Mouse (Mus musculus): ENCODE measurements around the gene Rai14.

Gene Rai14

GRCm38 (mm10) chr15:10689304-10689703, 25.1 kb downstream of the Rai14 start:
- no peak for DNase-seq (ENCODE audit: low spot score)

- DNase-seq (ENCODE audit: low spot score) = no peak
Measured at GRCm38 (mm10) chr15:10688686-10689085, 25.7 kb downstream of the Rai14 start.

DNA sequence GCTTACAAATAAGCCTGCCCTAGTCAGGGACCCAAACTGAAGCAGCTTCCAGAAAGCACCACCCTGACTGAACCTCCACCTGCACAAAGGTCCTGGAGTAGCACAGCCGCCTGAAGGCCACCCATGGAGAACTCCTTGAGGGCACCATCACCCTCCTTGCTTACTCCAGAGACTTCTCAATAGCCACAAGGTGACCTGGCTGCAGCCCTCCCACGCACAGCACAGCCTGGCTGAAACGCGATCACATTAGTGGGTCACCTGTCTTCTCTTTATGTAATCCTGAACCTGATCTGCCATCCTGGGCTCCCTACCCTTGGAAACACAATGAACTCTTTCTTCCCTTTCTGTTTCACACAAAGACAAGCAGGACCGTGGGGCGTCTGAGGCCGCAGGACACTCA, 27.1 kb downstream of the Rai14 start:
- DNase-seq (ENCODE audit: low spot score) = no peak

GRCm38 (mm10) chr15:10685692-10686430, 28.6 kb downstream of the Rai14 start:
- no peak for DNase-seq (ENCODE audit: low spot score)

GRCm38 (mm10) chr15:10683687-10684203, 30.7 kb downstream of the Rai14 start:
- no peak for DNase-seq (ENCODE audit: low spot score)

DNA sequence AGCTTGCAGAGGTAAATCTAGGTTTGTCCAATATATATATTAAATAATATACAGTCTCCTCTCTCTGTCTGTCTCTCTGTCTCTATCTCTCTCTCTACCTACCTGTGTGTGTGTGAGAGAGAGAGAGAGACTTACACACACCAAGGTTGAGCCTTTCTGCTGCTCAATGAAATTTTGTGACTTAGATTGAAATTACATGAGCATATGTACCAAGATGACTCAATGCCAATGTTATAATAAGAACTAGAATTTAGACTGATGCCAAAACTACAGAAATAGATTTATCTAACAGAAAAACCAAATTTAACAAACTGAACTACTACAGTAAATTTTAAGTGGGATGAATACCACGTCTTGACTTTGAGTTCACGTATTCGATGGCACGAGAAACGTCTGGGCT, 33.9 kb downstream of the Rai14 start:
- no peak for DNase-seq (ENCODE audit: low spot score)

GRCm38 (mm10) chr15:10679571-10679970, 34.9 kb downstream of the Rai14 start:
- DNase-seq (ENCODE audit: low spot score) = no peak

DNA sequence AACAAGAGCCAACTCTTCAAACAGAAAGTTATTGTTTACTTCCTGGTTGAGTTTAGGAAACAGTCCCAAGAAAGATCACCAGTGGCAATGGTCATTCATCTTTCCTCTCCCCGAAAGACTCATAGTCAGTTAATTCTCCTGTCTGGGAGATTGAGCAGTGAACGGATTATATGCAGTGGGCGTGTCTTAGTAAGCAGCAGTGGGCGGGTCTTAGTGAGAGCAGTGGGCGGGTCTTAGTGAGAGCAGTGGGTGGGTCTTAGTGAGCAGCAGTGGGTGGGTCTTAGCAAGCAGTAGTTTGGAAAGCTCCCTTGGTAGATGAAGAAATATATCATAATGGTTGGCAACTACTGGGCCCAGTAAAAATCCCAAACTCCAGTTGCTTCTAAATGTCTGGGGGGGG, 38.6 kb downstream of the Rai14 start:
- no peak for DNase-seq (ENCODE audit: low spot score)

GRCm38 (mm10) chr15:10672880-10673279, 41.5 kb downstream of the Rai14 start:
- no peak for DNase-seq (ENCODE audit: low spot score)

GRCm38 (mm10) chr15:10671868-10672267, 42.6 kb downstream of the Rai14 start:
- peak; percentile 62 for DNase-seq (ENCODE audit: low spot score)

GRCm38 (mm10) chr15:10670107-10670506, 44.3 kb downstream of the Rai14 start:
- no peak for DNase-seq (ENCODE audit: low spot score)

GRCm38 (mm10) chr15:10668120-10668900, 46.1 kb downstream of the Rai14 start:
- DNase-seq (ENCODE audit: low spot score) = no peak

DNA sequence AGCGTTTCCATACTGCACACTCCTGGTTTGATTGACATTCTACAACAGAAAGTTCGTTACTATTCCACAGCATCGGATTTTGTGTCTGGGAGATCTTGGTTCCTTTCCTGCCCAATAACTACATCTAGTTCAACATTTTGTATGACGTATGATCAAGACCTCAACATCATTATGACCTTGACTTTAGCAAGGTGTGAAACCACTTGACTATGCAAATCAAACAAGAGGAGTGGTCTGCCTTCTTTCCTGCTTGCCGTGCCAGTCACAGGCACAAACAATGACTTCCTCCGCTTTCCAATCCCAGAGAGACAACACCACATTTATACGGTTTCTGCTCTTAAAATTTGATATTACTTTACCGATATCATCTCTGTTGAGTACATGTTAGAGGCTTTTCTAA, 48.6 kb downstream of the Rai14 start:
- DNase-seq (ENCODE audit: low spot score) = no peak

DNA sequence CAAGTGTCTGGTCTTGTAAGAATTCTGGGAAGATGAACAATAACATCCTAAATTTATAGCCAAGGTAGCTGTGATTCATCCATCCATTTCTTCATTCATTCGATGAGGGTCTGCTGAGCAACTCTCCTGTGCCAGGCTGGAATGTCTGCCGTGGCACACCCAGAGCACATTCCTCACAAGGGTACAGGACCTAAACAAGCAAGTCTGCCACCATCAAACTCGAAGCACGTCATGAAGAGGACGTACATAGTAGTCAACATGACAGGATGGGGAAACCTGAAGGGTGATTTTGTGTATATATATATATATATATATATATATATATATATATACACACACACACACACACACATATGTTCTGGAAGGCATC, 49.9 kb downstream of the Rai14 start:
- no peak for DNase-seq (ENCODE audit: low spot score)

- DNase-seq (ENCODE audit: low spot score) = no peak
Measured at GRCm38 (mm10) chr15:10663793-10664528, 50.5 kb downstream of the Rai14 start.

DNA sequence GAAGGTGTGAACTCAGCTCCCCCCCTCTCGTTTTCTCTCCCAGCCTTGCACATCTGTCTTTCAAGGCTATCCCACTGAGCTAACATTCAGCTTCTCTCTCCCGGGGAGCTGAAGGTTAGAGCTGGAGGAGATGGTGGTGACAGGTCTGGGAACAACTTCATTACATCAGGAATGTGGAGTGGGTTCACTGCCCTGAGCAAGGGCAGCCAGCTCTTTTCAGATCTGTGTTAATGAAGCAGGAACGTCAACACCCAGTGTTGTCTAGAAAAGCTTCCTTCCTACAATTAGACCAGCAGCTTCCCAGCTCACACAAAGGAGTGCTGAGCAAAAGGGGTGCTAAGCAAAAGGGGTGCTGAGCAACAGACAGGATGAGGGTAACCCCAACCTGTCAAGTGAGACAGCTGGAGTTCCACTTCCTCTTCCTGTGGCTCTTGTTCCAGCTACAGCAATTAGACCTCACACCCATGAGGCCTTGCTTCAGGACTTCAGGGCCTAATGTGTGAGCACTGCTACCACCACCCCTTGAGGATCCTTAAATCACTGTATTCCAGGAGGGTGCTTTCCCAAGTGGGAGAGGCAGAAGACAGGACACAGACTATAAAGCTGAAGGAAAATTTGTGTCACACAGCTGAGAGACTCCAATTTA, 52.3 kb downstream of the Rai14 start:
- DNase-seq (ENCODE audit: low spot score) = no peak

DNA sequence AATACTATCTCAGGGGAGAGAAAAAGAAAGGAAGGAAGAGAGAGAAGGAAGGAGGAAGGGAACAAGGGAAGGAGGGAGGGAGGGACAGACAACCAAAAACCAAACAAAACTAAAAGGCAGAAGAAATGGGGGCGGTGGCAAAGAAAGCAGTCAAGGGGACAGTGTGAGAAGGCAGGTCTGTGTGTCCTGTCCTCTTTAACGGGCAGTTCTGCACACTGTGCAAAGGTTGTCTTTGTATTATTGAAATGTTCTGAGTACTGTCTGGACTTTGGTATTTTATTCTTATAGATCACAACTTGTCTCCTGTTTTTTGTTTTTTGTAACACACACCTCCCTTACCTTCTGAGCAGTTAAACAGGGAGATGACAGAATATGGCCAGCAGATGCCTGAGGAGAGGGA, 55.6 kb downstream of the Rai14 start:
- no peak for DNase-seq (ENCODE audit: low spot score)

GRCm38 (mm10) chr15:10656146-10656545, 58.3 kb downstream of the Rai14 start:
- DNase-seq (ENCODE audit: low spot score) = no peak

DNA sequence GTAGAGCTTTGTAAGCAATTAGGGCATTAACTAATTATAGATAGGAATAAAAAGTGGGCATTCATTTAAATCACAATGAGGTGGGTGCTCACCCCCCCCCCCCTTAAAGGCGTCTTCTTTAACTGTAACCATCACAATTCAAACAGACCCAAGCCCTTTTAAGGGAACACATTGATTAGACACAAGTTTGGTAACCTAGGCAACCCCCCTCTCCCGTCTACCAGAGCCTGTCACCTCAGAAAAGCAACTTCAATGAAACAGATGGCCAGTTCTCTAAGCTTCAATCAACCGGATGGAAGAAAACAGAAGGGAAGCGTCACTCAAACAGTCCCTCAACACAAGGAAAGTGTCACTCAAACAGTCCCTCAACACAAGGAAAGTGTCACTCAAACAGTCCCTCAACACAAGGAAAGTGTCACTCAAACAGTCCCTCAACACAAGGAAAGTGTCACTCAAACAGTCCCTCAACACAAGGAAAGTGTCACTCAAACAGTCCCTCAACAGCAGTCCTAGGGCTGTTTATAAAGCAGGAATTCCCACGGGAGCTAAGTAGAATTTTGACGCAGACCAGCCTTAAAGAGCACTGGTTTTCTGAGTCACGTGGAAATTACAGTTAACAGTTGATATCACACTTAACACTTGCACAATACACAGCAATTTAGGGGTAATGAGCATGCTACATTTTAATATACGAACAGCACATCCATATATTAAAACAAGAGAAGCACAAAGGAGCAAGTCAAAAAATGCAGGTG, 59.1 kb downstream of the Rai14 start:
- no peak for DNase-seq (ENCODE audit: low spot score)

DNA sequence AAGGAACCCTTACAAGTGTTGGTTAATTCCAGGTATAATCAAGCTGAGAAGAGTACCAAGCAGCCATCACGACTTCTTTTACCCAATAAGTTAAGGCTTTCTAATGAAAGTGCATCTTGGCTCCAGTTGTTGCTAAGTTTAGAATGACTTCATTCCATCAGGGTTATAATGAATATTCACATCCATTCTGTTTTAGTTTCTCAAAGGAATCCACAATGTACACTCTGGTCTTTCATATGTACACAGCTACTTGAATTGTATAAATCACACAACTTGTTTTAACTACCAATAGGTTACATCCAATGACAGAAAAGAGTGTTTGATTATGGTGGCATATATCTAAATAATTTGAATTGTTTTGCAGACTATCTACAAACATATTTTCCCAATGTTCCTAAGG, 59.7 kb downstream of the Rai14 start:
- no peak for DNase-seq (ENCODE audit: low spot score)

DNA sequence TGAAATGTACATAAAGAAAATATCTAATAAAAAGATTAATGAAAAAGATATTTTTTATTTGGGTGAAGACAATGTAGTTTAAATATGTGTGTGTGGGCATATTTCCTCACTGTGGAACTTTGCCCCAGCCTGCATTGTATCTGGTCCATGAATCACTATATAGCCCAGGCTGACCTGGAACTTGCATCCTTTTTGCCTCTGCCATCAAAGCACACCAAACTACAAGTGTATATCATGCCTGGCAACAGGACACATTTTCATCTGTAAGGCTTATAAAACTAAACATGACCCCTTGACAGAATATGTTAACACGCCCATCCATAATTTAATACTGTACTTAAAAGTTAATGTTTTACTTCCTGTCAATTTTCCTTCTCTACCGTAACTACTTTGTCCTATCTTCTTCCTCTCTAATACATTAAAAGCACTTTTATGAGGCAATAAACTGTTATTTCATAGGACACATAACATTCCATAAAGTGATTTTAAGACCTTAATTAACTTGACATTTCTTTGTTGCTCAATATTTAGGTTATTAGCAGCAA, 61.4 kb downstream of the Rai14 start:
- no peak for DNase-seq (ENCODE audit: low spot score)

Measured in MN1 (cell line).